Mouse (Mus musculus) CH12.LX (cell line): ENCODE results near the gene March6. TPM values are rescaled to one million over a fixed set of nuclear protein-coding genes. Genes with fewer than 3 reads are reported as not detected.
A peak's percentile ranks its signal among the peaks of the same experiment; 100 is the strongest.

Experiments
- DNase-seq: peaks from one replicate; pipeline ENCODE4 v3.0.0-alpha.2; 2013; ENCODE audit errors: extremely low read depth
- H3K27ac ChIP-seq: 2 replicates; pipeline ENCODE4 v1.5.1; 2012; ENCODE audit warnings: low read depth, mild to moderate bottlenecking, control low read depth, moderate library complexity; ENCODE audit not compliant: insufficient read depth
- H3K27me3 ChIP-seq: replicated peaks from 2 replicates; pipeline ENCODE3; 2012; ENCODE audit warnings: inconsistent platforms
- H3K36me3 ChIP-seq, 2 experiments: replicated peaks in 1 of 2; 2 replicates each; pipeline versions ENCODE3 to v1.6.1; 2012; ENCODE audit warnings: inconsistent platforms in 1 of 2, low read length in 1 of 2, mild to moderate bottlenecking in 1 of 2, mixed read lengths in 1 of 2, moderate library complexity in 1 of 2; ENCODE audit not compliant: control insufficient read depth in 1 of 2, insufficient read depth in 1 of 2
- H3K4me1 ChIP-seq, 2 experiments: 2 replicates each; pipeline ENCODE4 v1.6.1; 2012; ENCODE audit warnings: inconsistent platforms in 1 of 2, moderate library complexity in 1 of 2; ENCODE audit not compliant: insufficient read depth in 2 of 2, control insufficient read depth in 1 of 2
- H3K4me2 ChIP-seq: 2 replicates; pipeline ENCODE4 v1.6.1; 2012; ENCODE audit warnings: low read depth, mild to moderate bottlenecking, control low read depth; ENCODE audit not compliant: poor library complexity, insufficient read depth, severe bottlenecking
- H3K4me3 ChIP-seq, 3 experiments: fragments of 150-350 bp in 1 of 3; sonication (generic) in 1 of 3; replicated peaks in 1 of 3; 2 replicates each; pipeline versions ENCODE3 to v1.5.1; 2011 to 2012; ENCODE audit warnings: low read depth in 2 of 3, low read length in 2 of 3, mild to moderate bottlenecking in 2 of 3, moderate library complexity in 2 of 3, control low read depth in 1 of 3, improper control_type of control experiment in 1 of 3, inconsistent platforms in 1 of 3, mixed read lengths in 1 of 3; ENCODE audit not compliant: poor library complexity in 1 of 3
- H3K79me2 ChIP-seq: replicated peaks from 2 replicates; pipeline ENCODE4 v1.6.1; 2012; ENCODE audit warnings: mild to moderate bottlenecking, moderate library complexity; ENCODE audit not compliant: control insufficient read depth, poor library complexity, insufficient read depth, severe bottlenecking; ENCODE audit errors: extremely low read depth
- H3K9ac ChIP-seq: 2 replicates; pipeline ENCODE4 v1.6.1; 2012; ENCODE audit warnings: low read depth, mild to moderate bottlenecking, control low read depth, moderate library complexity; ENCODE audit not compliant: insufficient read depth
- H3K9me3 ChIP-seq: replicated peaks from 2 replicates; pipeline ENCODE3; 2012; ENCODE audit warnings: low read length, inconsistent platforms, mixed read lengths
- CHD1 ChIP-seq: IDR thresholded peaks from 2 replicates; pipeline ENCODE4 v1.6.1; 2012; ENCODE audit warnings: low read depth, low read length, improper control_type of control experiment, inconsistent platforms
- CHD2 ChIP-seq: IDR thresholded peaks from 2 replicates; pipeline ENCODE4 v1.6.1; 2011; ENCODE audit warnings: low read length, improper control_type of control experiment
- E2F4 ChIP-seq: IDR thresholded peaks from 2 replicates; pipeline ENCODE4 v1.6.1; 2011; ENCODE audit warnings: low read depth, low read length, improper control_type of control experiment; ENCODE audit not compliant: insufficient replicate concordance
- EP300 ChIP-seq: IDR thresholded peaks from 2 replicates; pipeline ENCODE4 v1.6.1; 2011; ENCODE audit warnings: low read length, improper control_type of control experiment
- GABPA ChIP-seq: IDR thresholded peaks from 2 replicates; pipeline ENCODE4 v1.6.1; 2012; ENCODE audit warnings: low read depth, low read length, improper control_type of control experiment, inconsistent platforms; ENCODE audit not compliant: insufficient replicate concordance
- HCFC1 ChIP-seq: IDR thresholded peaks from 2 replicates; pipeline ENCODE4 v1.6.1; 2012; ENCODE audit warnings: low read depth, mild to moderate bottlenecking, inconsistent platforms, low read length, improper control_type of control experiment
- IRF4 ChIP-seq: IDR thresholded peaks from 2 replicates; pipeline ENCODE4 v1.6.1; 2014; ENCODE audit warnings: low read depth, mild to moderate bottlenecking, inconsistent platforms, low read length, improper control_type of control experiment
- JUND ChIP-seq: conservative IDR thresholded peaks from 2 replicates; pipeline ENCODE4 v1.6.1; 2011; ENCODE audit warnings: low read depth, low read length, improper control_type of control experiment
- MEF2A ChIP-seq: IDR thresholded peaks from 2 replicates; pipeline ENCODE4 v1.6.1; 2014; ENCODE audit warnings: low read depth, mild to moderate bottlenecking, inconsistent platforms, low read length, improper control_type of control experiment, borderline replicate concordance
- POLR2A ChIP-seq: IDR thresholded peaks from 2 replicates; pipeline ENCODE4 v1.6.1; 2011; ENCODE audit warnings: low read depth, mild to moderate bottlenecking, improper control_type of control experiment, low read length
- RCOR1 ChIP-seq: conservative IDR thresholded peaks from 2 replicates; pipeline ENCODE4 v1.6.1; 2012; ENCODE audit warnings: low read depth, mild to moderate bottlenecking, inconsistent platforms, low read length, improper control_type of control experiment
- SIN3A ChIP-seq: IDR thresholded peaks from 2 replicates; pipeline ENCODE4 v1.6.1; 2012; ENCODE audit warnings: low read length, improper control_type of control experiment, inconsistent platforms
- TBP ChIP-seq: conservative IDR thresholded peaks from 2 replicates; pipeline ENCODE4 v1.6.1; 2011; ENCODE audit warnings: low read depth, low read length, improper control_type of control experiment
- USF1 ChIP-seq: IDR thresholded peaks from 2 replicates; pipeline ENCODE4 v1.6.1; 2014; ENCODE audit warnings: low read depth, mild to moderate bottlenecking, inconsistent platforms, low read length, improper control_type of control experiment
- USF2 ChIP-seq: conservative IDR thresholded peaks from 2 replicates; pipeline ENCODE4 v1.6.1; 2011; ENCODE audit warnings: low read depth, low read length, improper control_type of control experiment
- ZC3H11A ChIP-seq: IDR thresholded peaks from 2 replicates; pipeline ENCODE4 v1.6.1; 2012; ENCODE audit warnings: low read depth, mild to moderate bottlenecking, inconsistent platforms, low read length, improper control_type of control experiment
- ZNF384 ChIP-seq: IDR thresholded peaks from 2 replicates; pipeline ENCODE4 v1.6.1; 2012; ENCODE audit warnings: low read depth, low read length, improper control_type of control experiment, inconsistent platforms
- dilution Hi-C: fragments of 300-500 bp; cut with MboI; formaldehyde crosslinking; loops from 2 replicates; pipeline ENCODE4 v1.14.3; 2020; ENCODE audit warnings: low sequenced_read_pairs; ENCODE audit not compliant: extremely low pct_unique_long_range_greater_than_20kb, extremely low pct_ligation_motif_present
- in situ Hi-C: fragments of 300-500 bp; cut with MboI; formaldehyde crosslinking; loops from 3 replicates; pipeline ENCODE4 v1.14.3; 2019; ENCODE audit warnings: low sequenced_read_pairs, low pct_ligation_motif_present, low pct_unique_long_range_greater_than_20kb, mixed read lengths
- polyA plus RNA-seq: library from polyadenylated mRNA; unstranded; fragments of >175 nt; gene quantifications from 2 replicates; pipeline ENCODE4 v1.2.1, GENCODE M21; 2012; ENCODE audit warnings: low read depth; ENCODE audit not compliant: insufficient read length
- total RNA-seq, 2 experiments: library from RNA; depleted of rRNA; stranded (reverse); fragments of 300-350 nt in 1 of 2; fragments of >200 nt in 1 of 2; gene quantifications; 2 replicates each; pipeline ENCODE4 v1.2.3; 2012 to 2014

Gene March6
- total and polyA plus RNA-seq, 3 experiments = 18.3 to 41.4 (median 29.1) TPM

DNA sequence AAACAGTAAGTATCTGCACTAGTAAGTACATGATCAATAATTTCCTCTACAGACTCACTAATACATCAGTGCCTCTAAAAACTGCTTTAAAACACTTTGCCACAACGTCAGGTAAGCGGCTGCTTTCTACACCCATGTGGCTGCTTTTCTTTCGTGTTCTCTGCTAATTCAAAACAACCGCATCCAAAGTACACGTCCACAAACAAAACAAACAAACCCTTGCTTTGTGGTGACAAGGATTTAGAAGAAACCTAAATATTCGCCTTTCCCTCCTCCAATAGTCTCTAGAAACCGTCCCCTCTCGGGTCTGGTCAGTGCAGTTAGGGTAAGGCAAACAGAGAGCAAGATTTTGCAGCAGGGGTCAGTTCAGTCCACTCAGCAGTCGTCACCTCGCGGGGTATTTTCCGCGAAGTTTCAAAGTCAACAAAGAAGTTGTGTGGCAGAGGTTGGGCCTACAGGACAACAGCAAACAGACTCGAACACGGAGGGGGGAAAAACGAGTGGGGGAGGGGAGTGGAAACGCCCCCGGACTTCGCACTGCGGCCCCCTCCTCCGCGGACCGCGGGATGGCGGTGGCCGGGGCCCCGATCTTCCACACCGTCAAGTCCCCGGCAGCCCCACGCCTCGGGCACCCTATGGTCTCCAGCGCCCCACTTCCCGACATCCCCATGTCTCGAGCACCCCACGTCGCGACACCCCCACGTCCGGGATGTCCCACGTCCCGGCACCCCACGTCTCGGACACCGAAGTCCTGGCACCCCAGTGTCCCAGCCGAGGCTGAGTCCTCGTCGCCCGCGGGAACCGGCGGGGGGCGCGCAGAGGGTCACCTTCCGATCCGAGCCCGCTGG, 818 bp downstream of the March6 start:
- Histone ChIP-seq H3K36me3 (peaks cover 0 to 27% of the 10 kb centered on the region in 2 experiments), H3K4me2 (peak overlapping the region; percentile 68), H3K27ac (peak overlapping the region; percentile 21; the same call in 1 of the 2 replicates), H3K79me2 (peaks cover 46% of the 10 kb centered on the region), H3K9ac (peak overlapping the region; percentile 78), H3K4me3 (peak overlapping the region; percentile 53 to 100 (median 92)), H3K27me3 (no peaks in the 10 kb centered on the region), H3K9me3 (no peaks in the 10 kb centered on the region), H3K4me1 (peaks cover 10 to 33% of the 10 kb centered on the region in 2 experiments)
- in situ Hi-C loops (loop anchor here (10.0 kb wide), 1 partner anchor 55 kb away; no protein-coding TSS in a partner anchor), dilution Hi-C loops (no loop called here)
- no peak for DNase-seq
- TF ChIP-seq POLR2A = no peak
- TF ChIP-seq SIN3A = peak; percentile 25; the same call in 1 of the 2 replicates

DNA sequence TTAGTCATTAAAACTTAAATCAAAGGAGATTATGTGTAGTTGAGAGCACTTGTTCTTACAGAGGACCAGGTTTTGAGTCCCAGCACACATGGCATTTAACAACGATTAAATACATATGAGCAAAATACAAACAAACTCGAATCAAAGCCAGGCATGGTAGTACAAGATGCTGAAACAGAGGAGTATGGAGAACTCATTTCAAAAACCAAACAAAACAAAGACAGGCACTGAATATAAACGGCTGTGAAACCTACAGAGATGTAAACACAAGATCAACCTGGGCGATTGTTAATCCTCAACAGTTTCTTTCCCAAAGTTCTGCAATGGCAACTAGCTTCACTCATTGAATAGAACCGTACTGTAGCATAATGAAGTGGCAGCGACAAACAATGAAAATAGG, 1.8 kb downstream of the March6 start:
- Histone ChIP-seq H3K79me2 (peaks cover 53% of the 10 kb centered on the region), H3K36me3 (peaks cover 0 to 30% of the 10 kb centered on the region in 2 experiments), H3K27me3 (no peaks in the 10 kb centered on the region)
- DNase-seq = no peak
- in situ Hi-C loops (no loop called here), dilution Hi-C loops (no loop called here)
- no peak for TF ChIP-seq EP300
- no peak for TF ChIP-seq ZC3H11A
- TF ChIP-seq SIN3A = no peak
- TF ChIP-seq MEF2A = no peak
- no peak for TF ChIP-seq ZNF384
- TF ChIP-seq USF2 = no peak
- TF ChIP-seq CHD1 = no peak
- TF ChIP-seq JUND = no peak
- TF ChIP-seq RCOR1 = no peak
- no peak for TF ChIP-seq GABPA
- TF ChIP-seq USF1 = no peak
- no peak for TF ChIP-seq TBP
- no peak for TF ChIP-seq CHD2
- no peak for TF ChIP-seq E2F4
- no peak for TF ChIP-seq IRF4
- TF ChIP-seq HCFC1 = no peak
- TF ChIP-seq, all 38 proteins: peak for 0
- Histone ChIP-seq H3K9me3 (no peaks in the 10 kb centered on the region), H3K4me3 (peak overlapping the region in 2 of 3 experiments; percentile 34 to 100), H3K4me2 (peak overlapping the region; percentile 68), H3K27ac (no peak overlapping the region), H3K4me1 (peaks cover 6 to 30% of the 10 kb centered on the region in 2 experiments), H3K9ac (peak overlapping the region; percentile 78)
